Mouse (Mus musculus) induced T-regulatory cell, adult 2 months (primary cell): Measurements from ENCODE around the gene Pear1.

Source experiments
- DNase-seq: peaks from one replicate; pipeline ENCODE4 v3.0.0-alpha.2; 2012; ENCODE audit warnings: low read depth

The Pear1 gene

GRCm38 (mm10) chr3:87765091-87765490 lies 59.0 kb downstream of the Pear1 start:
- DNase-seq, result peak; percentile 88

DNA sequence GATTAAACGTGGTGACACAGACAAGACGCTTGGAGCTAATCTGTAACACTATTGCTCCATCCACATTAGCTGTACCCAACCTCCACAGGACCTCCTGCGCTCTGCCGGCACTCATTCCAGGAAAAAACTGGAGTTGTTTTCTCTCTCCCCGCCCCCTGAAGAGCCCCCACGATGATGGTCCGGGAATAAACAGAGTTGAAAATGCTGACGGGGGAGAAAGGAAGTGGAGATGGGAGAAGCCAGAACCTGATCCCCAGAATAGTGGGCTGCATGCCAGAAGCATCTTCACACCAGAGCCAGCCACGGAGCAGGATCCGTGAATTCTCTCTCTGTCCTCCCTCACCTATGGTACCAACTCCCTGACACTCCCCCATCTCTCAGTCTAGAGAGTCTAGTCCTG lies 59.6 kb downstream of the Pear1 start:
- DNase-seq, result no peak

- peak; percentile 54 for DNase-seq
Measured at GRCm38 (mm10) chr3:87763683-87764289, 60.3 kb downstream of the Pear1 start.

GRCm38 (mm10) chr3:87763202-87763601 lies 60.9 kb downstream of the Pear1 start:
- DNase-seq, result no peak

- DNase-seq, result no peak
Measured at GRCm38 (mm10) chr3:87761408-87762375, 62.4 kb downstream of the Pear1 start.

- no peak for DNase-seq
Measured at GRCm38 (mm10) chr3:87758641-87759040, 65.5 kb downstream of the Pear1 start.

- DNase-seq, result no peak
Measured at GRCm38 (mm10) chr3:87756488-87756887, 67.6 kb downstream of the Pear1 start.

GRCm38 (mm10) chr3:87755964-87756363 lies 68.1 kb downstream of the Pear1 start:
- peak; percentile 76 for DNase-seq

DNA sequence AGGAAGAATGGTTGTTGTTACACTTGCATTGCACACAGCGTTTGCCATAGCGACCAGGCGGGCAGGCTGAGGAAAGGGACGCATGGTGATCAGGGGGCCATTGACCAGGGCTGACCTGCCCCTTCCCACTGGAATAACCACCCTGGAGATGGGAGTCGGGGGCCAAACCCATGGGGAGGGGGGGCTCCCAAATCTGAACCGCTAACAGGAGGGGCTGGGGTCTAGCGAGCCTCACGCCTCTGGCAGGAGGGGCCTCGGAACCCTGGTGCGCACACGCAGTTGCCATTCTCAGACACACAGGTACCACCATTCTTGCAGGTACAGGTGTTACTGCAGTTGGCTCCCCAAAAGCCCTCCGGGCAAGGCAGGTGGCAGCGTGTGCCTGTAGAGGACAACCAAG lies 70.3 kb downstream of the Pear1 start:
- no peak for DNase-seq

DNA sequence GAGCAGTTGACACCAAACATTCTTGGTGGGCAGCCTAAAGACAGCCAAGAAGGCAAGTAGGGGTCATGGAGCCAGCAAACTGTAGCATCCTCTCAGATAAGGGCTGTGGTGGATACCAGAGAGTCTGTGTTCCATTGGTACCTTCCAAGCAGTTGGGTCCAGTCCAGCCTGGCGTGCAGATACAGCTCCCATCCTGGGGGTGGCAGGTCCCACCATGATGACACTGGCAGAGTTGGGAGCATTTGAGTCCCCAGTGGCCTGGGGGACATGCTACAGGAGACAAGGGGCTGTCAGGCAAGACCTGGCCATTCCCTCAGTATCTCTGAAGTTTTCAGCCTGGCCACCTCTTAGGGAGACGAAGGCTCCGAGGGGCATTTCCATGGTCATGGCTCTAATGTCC lies 71.5 kb downstream of the Pear1 start:
- no peak for DNase-seq

- no peak for DNase-seq
Measured at GRCm38 (mm10) chr3:87749977-87750376, 74.1 kb downstream of the Pear1 start.

GRCm38 (mm10) chr3:87749036-87749435 lies 75.1 kb downstream of the Pear1 start:
- peak; percentile 75 for DNase-seq

GRCm38 (mm10) chr3:87748431-87748830 lies 75.7 kb downstream of the Pear1 start, which contains the start of gene Lrrc71:
Gene Lrrc71, minus strand, starts transcription at chr3:87748625.
- DNase-seq, result no peak

- no peak for DNase-seq
Measured at GRCm38 (mm10) chr3:87745036-87745659, 79.0 kb downstream of the Pear1 start.

DNA sequence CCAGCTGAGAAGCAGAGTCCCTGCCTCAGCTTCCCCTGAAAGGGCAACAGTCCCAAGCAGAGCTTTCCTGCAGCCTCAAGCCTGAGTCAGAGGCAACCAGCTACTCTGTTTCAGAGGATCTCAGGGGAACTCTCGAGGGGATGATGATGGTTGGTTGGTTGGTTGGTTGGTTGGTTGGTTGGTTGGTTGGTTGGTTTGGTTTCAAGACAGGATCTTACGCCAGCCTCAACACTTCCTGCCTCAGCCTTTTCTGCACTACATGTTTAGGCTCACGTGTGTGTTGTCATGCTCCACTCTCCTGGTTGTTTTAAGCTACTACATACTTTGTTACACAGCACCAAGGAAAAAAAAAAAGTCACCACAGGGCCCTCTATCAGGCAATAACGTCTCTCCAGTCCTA lies 80.2 kb downstream of the Pear1 start:
- DNase-seq, result peak; percentile 52

- peak; percentile 54 for DNase-seq
Measured at GRCm38 (mm10) chr3:87742735-87743134, 81.4 kb downstream of the Pear1 start.

DNA sequence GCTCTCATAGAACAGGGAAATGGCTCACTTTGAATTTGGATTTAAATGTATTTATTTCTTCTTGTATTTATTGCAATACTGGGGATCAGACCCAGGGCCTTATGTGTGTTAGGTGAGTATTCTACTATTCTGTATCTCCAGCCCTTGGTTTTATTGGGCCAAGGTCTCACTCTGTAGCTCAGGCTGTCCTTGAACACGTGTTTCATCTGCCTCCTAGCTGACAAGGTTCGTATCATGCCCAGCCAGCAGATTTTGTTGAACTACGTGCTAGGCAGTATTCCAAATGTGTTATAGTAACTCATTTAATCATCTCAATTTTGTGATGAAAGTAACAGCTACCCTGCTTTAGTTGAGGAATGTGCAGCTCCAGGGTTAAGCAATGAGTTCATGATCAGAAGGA lies 82.1 kb downstream of the Pear1 start:
- no peak for DNase-seq

DNA sequence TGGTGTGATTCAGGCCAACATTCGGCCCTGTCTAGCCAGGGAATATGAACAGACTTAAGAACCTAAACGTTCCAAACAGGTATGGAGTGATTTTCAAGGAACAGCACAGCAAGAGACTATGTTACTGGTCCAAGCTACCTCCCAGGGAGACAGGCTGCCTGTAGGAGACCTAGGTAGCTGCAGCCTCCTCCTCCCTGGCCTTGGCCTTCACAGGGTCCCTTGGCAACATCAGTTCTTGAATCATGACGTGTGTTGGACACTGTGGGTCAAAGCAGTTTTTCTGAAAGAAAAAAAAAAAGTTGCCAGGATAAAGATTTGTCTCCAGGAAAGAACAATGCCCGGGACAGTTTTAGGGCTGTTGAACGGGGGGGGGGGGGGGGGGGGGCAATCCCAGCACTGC lies 85.2 kb downstream of the Pear1 start:
- no peak for DNase-seq

DNA sequence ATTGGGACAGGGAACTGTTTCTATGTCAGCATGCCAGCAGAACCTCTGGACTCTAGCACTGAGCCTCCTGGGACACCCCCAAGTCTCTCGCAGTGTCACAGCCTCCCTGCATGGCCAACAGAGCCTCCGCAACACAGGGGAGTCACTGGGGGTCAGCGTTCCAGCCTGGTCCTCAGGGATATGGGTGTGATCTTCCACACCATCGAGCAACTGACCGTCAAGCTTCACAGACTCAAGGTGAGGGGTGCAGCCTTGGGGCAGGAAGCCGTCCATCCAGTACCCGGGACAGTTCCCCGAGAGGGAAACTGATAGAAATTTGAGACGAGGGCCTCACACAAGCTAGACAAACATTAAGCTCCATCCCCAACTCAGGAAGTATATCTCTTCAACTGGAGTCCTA lies 88.8 kb downstream of the Pear1 start:
- DNase-seq, result no peak

DNA sequence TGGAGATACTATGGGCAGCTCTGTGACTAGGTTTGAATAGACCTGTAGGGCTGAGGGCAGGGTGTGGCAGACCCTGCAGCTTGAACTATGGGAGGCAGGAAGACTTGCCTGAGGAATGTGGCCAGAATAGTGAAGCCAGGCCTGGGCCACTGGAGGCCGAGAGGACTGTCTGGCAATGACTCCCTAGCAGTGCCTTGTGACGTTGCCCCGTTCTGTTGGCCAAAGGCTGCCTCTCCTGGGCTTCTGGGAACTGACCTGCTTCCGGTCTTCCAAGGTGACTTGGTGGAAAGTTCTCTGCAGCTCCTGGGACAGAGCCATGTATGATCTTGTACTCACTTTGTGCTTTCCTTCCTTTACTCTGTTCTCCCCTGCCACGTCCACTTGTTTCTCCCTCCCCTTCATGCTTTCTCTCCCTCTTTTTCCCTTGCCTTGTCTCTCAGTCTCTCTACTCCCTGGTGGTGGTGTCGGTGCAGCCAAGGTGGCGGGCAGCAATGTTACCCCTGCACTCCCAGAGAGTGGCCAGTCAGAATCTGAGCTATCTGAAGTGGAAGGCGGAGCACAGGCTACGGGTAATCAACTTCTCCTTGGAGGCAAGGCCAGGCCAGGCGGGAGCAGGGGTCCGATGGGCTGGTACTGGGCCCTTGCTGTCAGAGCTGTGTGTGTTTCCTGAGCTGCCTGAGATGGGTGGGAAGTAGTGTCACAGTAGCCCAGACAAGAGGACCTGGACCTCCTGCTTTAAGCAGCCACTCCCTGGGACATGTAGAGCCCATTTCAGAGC lies 89.9 kb downstream of the Pear1 start:
- DNase-seq, result no peak

DNA sequence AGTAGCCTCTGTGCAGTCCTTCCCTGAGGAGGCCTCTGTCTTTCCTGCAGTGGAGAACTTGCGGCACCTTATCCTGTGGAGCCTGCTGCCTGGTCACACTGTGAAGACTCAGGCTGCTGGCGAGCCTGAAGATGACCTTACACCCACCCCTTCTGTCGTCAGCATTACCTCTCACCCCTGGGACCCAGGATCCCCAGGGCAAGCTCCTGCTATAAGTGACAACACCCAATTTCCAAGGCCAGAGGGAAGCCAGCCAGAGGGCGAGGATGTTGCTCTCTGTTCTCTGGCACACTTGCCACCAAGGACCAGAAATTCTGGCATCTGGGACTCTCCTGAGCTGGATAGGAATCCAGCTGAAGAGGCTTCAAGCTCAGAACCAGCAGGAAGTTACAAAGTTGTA lies 91.0 kb downstream of the Pear1 start:
- no peak for DNase-seq

- no peak for DNase-seq
Measured at GRCm38 (mm10) chr3:87728696-87729095, 95.4 kb downstream of the Pear1 start.
